Mouse (Mus musculus) MEL (cell line): ENCODE measurements around the gene Zbtb37. TPM values are rescaled to one million over a fixed set of nuclear protein-coding genes. Genes with fewer than 3 reads are reported as not detected.
"Not testable (repeated sequence)": the region's sequence is repeated elsewhere in the genome, so short reads cannot be mapped to it uniquely, and the experiment has no call there.

Source experiments
- DNase-seq: peaks from one replicate; pipeline ENCODE4 v3.0.0; 2011; ENCODE audit warnings: low read depth, low spot score
- H3K27ac ChIP-seq: 2 replicates; pipeline ENCODE4 v1.5.1; 2012; ENCODE audit warnings: low read depth, mild to moderate bottlenecking, control low read depth, low read length, moderate library complexity; ENCODE audit not compliant: control insufficient read depth
- H3K27me3 ChIP-seq, 2 experiments: fragments of 150-350 bp in 1 of 2; sonication (generic) in 1 of 2; 2 replicates each; pipeline ENCODE4 v1.6.1; 2012; ENCODE audit warnings: low read length in 2 of 2, mild to moderate bottlenecking in 2 of 2, improper control_type of control experiment in 1 of 2, moderate library complexity in 1 of 2; ENCODE audit not compliant: insufficient read depth in 2 of 2, control insufficient read depth in 1 of 2
- H3K36me3 ChIP-seq, 2 experiments: 2 replicates each; pipeline ENCODE4 v1.6.1; 2012 to 2014; ENCODE audit warnings: low read length in 2 of 2, improper control_type of control experiment in 1 of 2, inconsistent platforms in 1 of 2, mild to moderate bottlenecking in 1 of 2; ENCODE audit not compliant: insufficient read depth in 2 of 2, control insufficient read depth in 1 of 2
- H3K4me1 ChIP-seq, 2 experiments: fragments of 150-350 bp in 1 of 2; sonication (generic) in 1 of 2; 2 replicates each; pipeline ENCODE4 v1.6.1; 2012; ENCODE audit warnings: low read length in 2 of 2, improper control_type of control experiment in 1 of 2, mild to moderate bottlenecking in 1 of 2; ENCODE audit not compliant: insufficient read depth in 2 of 2, control insufficient read depth in 1 of 2
- H3K4me3 ChIP-seq, 2 experiments: fragments of 150-350 bp in 1 of 2; sonication (generic) in 1 of 2; 2 replicates each; pipeline ENCODE4 v1.5.1; 2012; ENCODE audit warnings: low read depth in 2 of 2, low read length in 2 of 2, mild to moderate bottlenecking in 2 of 2, moderate library complexity in 2 of 2, control low read depth in 1 of 2, improper control_type of control experiment in 1 of 2; ENCODE audit not compliant: control insufficient read depth in 1 of 2, insufficient read depth in 1 of 2
- H3K79me2 ChIP-seq: 2 replicates; pipeline ENCODE4 v1.6.1; 2012; ENCODE audit warnings: mild to moderate bottlenecking, low read length, moderate library complexity; ENCODE audit not compliant: control insufficient read depth, poor library complexity, insufficient read depth
- H3K9ac ChIP-seq: 2 replicates; pipeline ENCODE4 v1.6.1; 2012; ENCODE audit warnings: low read depth, mild to moderate bottlenecking, control low read depth, low read length, moderate library complexity; ENCODE audit not compliant: control insufficient read depth, poor library complexity, severe bottlenecking
- H3K9me3 ChIP-seq: fragments of 150-350 bp; sonication (generic); replicated peaks from 2 replicates; pipeline ENCODE4 v1.6.1; 2012; ENCODE audit warnings: mild to moderate bottlenecking, low read length, improper control_type of control experiment, moderate library complexity; ENCODE audit not compliant: insufficient read depth
- CHD1 ChIP-seq: IDR thresholded peaks from 2 replicates; pipeline ENCODE4 v1.6.1; 2012; ENCODE audit warnings: low read depth, mild to moderate bottlenecking, inconsistent platforms, low read length, improper control_type of control experiment
- CTCF ChIP-seq, 3 experiments: IDR thresholded peaks in 2 of 3; conservative IDR thresholded peaks in 1 of 3; 2 replicates each; pipeline ENCODE4 v1.5.1; 2011 to 2012; ENCODE audit warnings: low read length in 3 of 3, low read depth in 2 of 3, mild to moderate bottlenecking in 2 of 3, improper control_type of control experiment in 1 of 3, inconsistent platforms in 1 of 3, mixed read lengths in 1 of 3, moderate library complexity in 1 of 3; ENCODE audit not compliant: control insufficient read depth in 1 of 3, insufficient read depth in 1 of 3, poor library complexity in 1 of 3, severe bottlenecking in 1 of 3
- ETS1 ChIP-seq: IDR thresholded peaks from 2 replicates; pipeline ENCODE4 v1.6.1; 2012; ENCODE audit warnings: low read depth, mild to moderate bottlenecking, inconsistent platforms, low read length, improper control_type of control experiment, moderate library complexity
- MAX ChIP-seq: IDR thresholded peaks from 2 replicates; pipeline ENCODE4 v1.6.1; 2011; ENCODE audit warnings: low read length, improper control_type of control experiment
- MXI1 ChIP-seq: IDR thresholded peaks from 2 replicates; pipeline ENCODE4 v1.6.1; 2011; ENCODE audit warnings: mild to moderate bottlenecking, low read depth, low read length, improper control_type of control experiment
- MYB ChIP-seq: IDR thresholded peaks from 2 replicates; pipeline ENCODE4 v1.6.1; 2011; ENCODE audit warnings: mild to moderate bottlenecking, low read depth, low read length, improper control_type of control experiment
- POLR2AphosphoS2 ChIP-seq: IDR thresholded peaks from 2 replicates; pipeline ENCODE4 v1.6.1; 2011; ENCODE audit warnings: low read length, improper control_type of control experiment
- SMC3 ChIP-seq: IDR thresholded peaks from 2 replicates; pipeline ENCODE4 v1.6.1; 2011; ENCODE audit warnings: low read depth, low read length, improper control_type of control experiment
- TBP ChIP-seq: IDR thresholded peaks from 2 replicates; pipeline ENCODE4 v1.8.0; 2011; ENCODE audit warnings: low read depth, low read length, improper control_type of control experiment
- USF1 ChIP-seq: IDR thresholded peaks from 2 replicates; pipeline ENCODE4 v1.6.1; 2014; ENCODE audit warnings: low read depth, mild to moderate bottlenecking, inconsistent platforms, low read length, improper control_type of control experiment, moderate library complexity
- ZMIZ1 ChIP-seq: IDR thresholded peaks from 2 replicates; pipeline ENCODE4 v1.6.1; 2012; ENCODE audit warnings: low read depth, mild to moderate bottlenecking, inconsistent platforms, low read length, improper control_type of control experiment, moderate library complexity
- polyA plus RNA-seq, 2 experiments: library from polyadenylated mRNA; stranded (reverse) in 1 of 2; unstranded in 1 of 2; fragments of >175 nt in 1 of 2; fragments of >200 nt in 1 of 2; gene quantifications; 2 replicates each; pipeline versions ENCODE4 v1.2.1 to v1.2.4; 2012; ENCODE audit warnings: low replicate concordance in 2 of 2, low read depth in 1 of 2; ENCODE audit not compliant: insufficient read length in 2 of 2, insufficient read depth in 1 of 2, missing spikeins in 1 of 2
- total RNA-seq: library from RNA; depleted of rRNA; stranded (reverse); fragments of 300-350 nt; gene quantifications from 2 replicates; pipeline ENCODE4 v1.2.3, GENCODE M21; 2012

Zbtb37 gene
- total and polyA plus RNA-seq, 3 experiments, result 4.2 to 5.7 TPM; not detected in 1

DNA sequence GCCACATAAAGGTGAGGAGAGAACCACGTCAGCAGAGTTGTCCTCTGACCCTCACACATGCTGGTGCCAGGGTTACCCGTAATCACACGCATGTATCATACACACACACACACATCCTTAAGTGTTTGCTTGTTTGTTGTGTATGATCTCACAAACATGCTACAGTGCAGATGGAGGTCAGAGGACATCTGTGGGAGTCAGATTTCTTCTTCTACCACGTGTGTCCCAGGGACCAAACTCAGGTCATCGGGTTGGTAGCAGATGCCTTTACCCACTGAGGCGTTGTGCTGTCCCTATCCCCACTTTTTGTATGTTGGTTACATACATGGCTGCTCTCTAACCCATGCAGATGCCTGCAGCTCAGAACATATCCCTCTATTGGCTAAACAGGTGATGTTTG is 49.2 kb downstream of the Zbtb37 start:
- H3K4me3 ChIP-seq, result no peak overlapping the region
- DNase-seq, result no peak

DNA sequence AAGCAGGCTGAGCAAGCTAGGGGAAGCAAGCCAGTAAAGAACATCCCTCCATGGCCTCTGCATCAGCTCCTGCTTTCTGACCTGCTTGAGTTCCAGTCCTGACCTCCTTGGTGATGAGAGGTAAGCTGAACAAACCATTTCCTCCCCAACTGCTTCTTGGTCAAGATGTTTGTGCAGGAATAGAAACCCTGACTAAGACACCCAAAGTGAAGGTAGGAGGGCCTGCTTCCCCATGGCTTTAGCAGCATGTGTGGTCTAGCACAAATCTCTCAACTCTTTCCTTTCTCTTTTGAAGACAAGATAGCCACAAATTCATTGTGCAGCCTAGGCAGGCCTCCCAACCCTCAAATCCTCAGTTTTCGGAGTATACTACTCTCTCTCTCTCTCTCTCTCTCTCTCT is 49.9 kb downstream of the Zbtb37 start:
- not testable (repeated sequence) for H3K4me1 ChIP-seq

More for the DNA sequence above, 49.2 kb downstream of the Zbtb37 start:
- TF ChIP-seq MXI1, result no peak
- no peaks in the 10 kb centered on the region for H3K79me2 ChIP-seq
- no peaks in the 10 kb centered on the region for H3K27me3 ChIP-seq
- no peak overlapping the region for H3K27ac ChIP-seq
- no peak overlapping the region for H3K9ac ChIP-seq
- H3K36me3 ChIP-seq, result no peaks in the 10 kb centered on the region
- no peaks in the 10 kb centered on the region for H3K9me3 ChIP-seq
- H3K4me1 ChIP-seq, result no peaks in the 10 kb centered on the region; a peak in 2 of 4 replicates

DNA sequence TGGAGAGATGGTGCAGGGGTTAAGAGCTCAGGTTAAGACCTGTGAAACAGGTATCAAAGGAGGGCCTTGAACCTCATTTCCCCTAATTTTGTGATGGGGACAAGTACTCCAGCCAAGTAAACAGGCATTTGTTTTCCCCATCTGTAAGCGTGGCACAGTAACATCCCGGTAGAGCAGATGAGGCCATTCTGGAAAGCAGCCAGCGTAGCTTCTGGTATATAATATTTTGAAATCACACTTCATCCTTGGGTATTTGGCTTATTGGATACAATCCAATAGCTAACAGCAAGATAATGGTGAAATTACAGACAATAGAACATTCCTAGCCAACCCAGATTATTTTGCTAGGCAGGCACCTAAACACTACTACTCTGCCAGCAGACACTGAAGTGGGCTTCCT is 51.8 kb downstream of the Zbtb37 start:
- no peak overlapping the region for H3K4me3 ChIP-seq
- no peaks in the 10 kb centered on the region for H3K36me3 ChIP-seq
- no peaks in the 10 kb centered on the region for H3K9me3 ChIP-seq
- H3K27me3 ChIP-seq, result no peaks in the 10 kb centered on the region
- H3K27ac ChIP-seq, result no peak overlapping the region
- no peak overlapping the region for H3K9ac ChIP-seq
- no peaks in the 10 kb centered on the region for H3K79me2 ChIP-seq
- no peak for DNase-seq
- TF ChIP-seq MAX, result no peak
- no peak for TF ChIP-seq USF1
- peaks cover 0 to 4% of the 10 kb centered on the region in 2 experiments; a peak in 2 of 4 replicates for H3K4me1 ChIP-seq

More for the DNA sequence above, 49.9 kb downstream of the Zbtb37 start:
- H3K9me3 ChIP-seq, H3K79me2 ChIP-seq, H3K27me3 ChIP-seq, DNase-seq, H3K27ac ChIP-seq, H3K9ac ChIP-seq, H3K4me3 ChIP-seq, H3K36me3 ChIP-seq: not testable (repeated sequence)

DNA sequence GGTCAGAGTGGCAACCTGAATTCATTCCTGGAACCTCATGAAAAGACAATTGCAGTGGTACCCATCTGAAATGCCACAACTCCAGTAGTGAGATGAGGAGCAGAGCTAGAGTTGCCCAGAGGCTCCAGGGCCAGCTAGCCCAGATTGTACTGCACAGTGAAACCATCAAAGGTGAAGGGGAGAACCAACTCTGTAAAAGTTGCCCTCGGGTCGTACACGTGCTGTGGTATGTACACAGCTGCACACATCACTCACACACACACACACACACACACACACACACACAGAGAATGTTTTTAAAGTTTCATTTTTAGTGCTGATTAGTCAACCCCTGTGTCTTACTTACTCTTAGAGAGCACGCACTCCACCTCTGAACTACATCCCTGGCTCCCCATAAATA is 53.3 kb downstream of the Zbtb37 start:
- H3K79me2 ChIP-seq, result no peaks in the 10 kb centered on the region
- H3K4me3 ChIP-seq, result no peak overlapping the region
- no peaks in the 10 kb centered on the region for H3K27me3 ChIP-seq
- H3K9ac ChIP-seq, result no peak overlapping the region
- H3K36me3 ChIP-seq, result no peaks in the 10 kb centered on the region
- H3K9me3 ChIP-seq, result no peaks in the 10 kb centered on the region
- H3K4me1 ChIP-seq, result peaks cover 0 to 4% of the 10 kb centered on the region in 2 experiments; a peak in 2 of 4 replicates
- no peak for TF ChIP-seq SMC3
- TF ChIP-seq CTCF (IDR thresholded peaks at IDR 0.05 in 2 of 3, conservative IDR thresholded peaks at IDR 0.05 in 1 of 3; ENCODE audit: control insufficient read depth in 1 of 3, insufficient read depth in 1 of 3, low read depth in 2 of 3, low read length in 3 of 3, poor library complexity in 1 of 3, severe bottlenecking in 1 of 3), result no peak
- no peak for TF ChIP-seq POLR2AphosphoS2
- no peak for TF ChIP-seq MYB
- TF ChIP-seq ETS1, result no peak
- TF ChIP-seq CHD1, result no peak
- TF ChIP-seq TBP, result no peak
- no peak for TF ChIP-seq ZMIZ1
- DNase-seq, result no peak
- no peak overlapping the region for H3K27ac ChIP-seq
